Mouse (Mus musculus): Measurements from ENCODE around the gene Rab3b. TPM values are rescaled to one million over a fixed set of nuclear protein-coding genes. Genes with fewer than 3 reads are reported as not detected.
A peak's percentile ranks its signal among the peaks of the same experiment; 100 is the strongest.

The Rab3b gene
- polyA plus RNA-seq, 1 experiment = 69.6 TPM

- DNase-seq (ENCODE audit: low read depth) = no peak
- TF ChIP-seq CTCF (IDR thresholded peaks at IDR 0.05; ENCODE audit: borderline replicate concordance, extremely low read depth, insufficient read depth, insufficient read length) (no peak), POLR2A (IDR thresholded peaks at IDR 0.05; ENCODE audit: borderline replicate concordance, extremely low read depth, insufficient read depth, insufficient read length, poor library complexity, severe bottlenecking) (no peak)
These were observed 82.0 kb downstream of the Rab3b start for GRCm38 (mm10) chr4:108960619-108961460.

GRCm38 (mm10) chr4:108963017-108963416, 84.2 kb downstream of the Rab3b start:
- no peak for DNase-seq (ENCODE audit: low read depth)

GRCm38 (mm10) chr4:108969517-108969916, 90.7 kb downstream of the Rab3b start:
- DNase-seq (ENCODE audit: low read depth) = no peak
- TF ChIP-seq POLR2A (IDR thresholded peaks at IDR 0.05; ENCODE audit: borderline replicate concordance, extremely low read depth, insufficient read depth, insufficient read length, poor library complexity, severe bottlenecking) (no peak), CTCF (IDR thresholded peaks at IDR 0.05; ENCODE audit: borderline replicate concordance, extremely low read depth, insufficient read depth, insufficient read length) (no peak)

More at GRCm38 (mm10) chr4:108963017-108963416, 84.2 kb downstream of the Rab3b start:
- TF ChIP-seq POLR2A (IDR thresholded peaks at IDR 0.05; ENCODE audit: borderline replicate concordance, extremely low read depth, insufficient read depth, insufficient read length, poor library complexity, severe bottlenecking) (no peak), CTCF (IDR thresholded peaks at IDR 0.05; ENCODE audit: borderline replicate concordance, extremely low read depth, insufficient read depth, insufficient read length) (no peak)

- TF ChIP-seq CTCF (IDR thresholded peaks at IDR 0.05; ENCODE audit: borderline replicate concordance, extremely low read depth, insufficient read depth, insufficient read length) (no peak), POLR2A (IDR thresholded peaks at IDR 0.05; ENCODE audit: borderline replicate concordance, extremely low read depth, insufficient read depth, insufficient read length, poor library complexity, severe bottlenecking) (no peak)
- DNase-seq (ENCODE audit: low read depth) = no peak
These were observed 92.2 kb downstream of the Rab3b start for GRCm38 (mm10) chr4:108971054-108971453.

- peak; percentile 86 for DNase-seq (ENCODE audit: low read depth)
- TF ChIP-seq POLR2A (IDR thresholded peaks at IDR 0.05; ENCODE audit: borderline replicate concordance, extremely low read depth, insufficient read depth, insufficient read length, poor library complexity, severe bottlenecking) (no peak), CTCF (IDR thresholded peaks at IDR 0.05; ENCODE audit: borderline replicate concordance, extremely low read depth, insufficient read depth, insufficient read length) (peak; percentile 74; the same call in 1 of the 2 replicates)
These were observed 97.7 kb downstream of the Rab3b start for GRCm38 (mm10) chr4:108976458-108977071.

GRCm38 (mm10) chr4:108986833-108987472, 108.1 kb downstream of the Rab3b start:
- TF ChIP-seq POLR2A (IDR thresholded peaks at IDR 0.05; ENCODE audit: borderline replicate concordance, extremely low read depth, insufficient read depth, insufficient read length, poor library complexity, severe bottlenecking) = no peak
- no peak for TF ChIP-seq CTCF (IDR thresholded peaks at IDR 0.05; ENCODE audit: borderline replicate concordance, extremely low read depth, insufficient read depth, insufficient read length)
- no peak for DNase-seq (ENCODE audit: low read depth)

GRCm38 (mm10) chr4:108987473-108987842, 108.6 kb downstream of the Rab3b start:
- no peak for DNase-seq (ENCODE audit: low read depth)
- TF ChIP-seq CTCF (IDR thresholded peaks at IDR 0.05; ENCODE audit: borderline replicate concordance, extremely low read depth, insufficient read depth, insufficient read length) = no peak
- no peak for TF ChIP-seq POLR2A (IDR thresholded peaks at IDR 0.05; ENCODE audit: borderline replicate concordance, extremely low read depth, insufficient read depth, insufficient read length, poor library complexity, severe bottlenecking)

- DNase-seq (ENCODE audit: low read depth) = no peak
- TF ChIP-seq POLR2A (IDR thresholded peaks at IDR 0.05; ENCODE audit: borderline replicate concordance, extremely low read depth, insufficient read depth, insufficient read length, poor library complexity, severe bottlenecking) (no peak), CTCF (IDR thresholded peaks at IDR 0.05; ENCODE audit: borderline replicate concordance, extremely low read depth, insufficient read depth, insufficient read length) (no peak)
These were observed 110.6 kb downstream of the Rab3b start for GRCm38 (mm10) chr4:108989430-108989829.

GRCm38 (mm10) chr4:108990032-108990431, 111.2 kb downstream of the Rab3b start:
- no peak for TF ChIP-seq POLR2A (IDR thresholded peaks at IDR 0.05; ENCODE audit: borderline replicate concordance, extremely low read depth, insufficient read depth, insufficient read length, poor library complexity, severe bottlenecking)
- no peak for TF ChIP-seq CTCF (IDR thresholded peaks at IDR 0.05; ENCODE audit: borderline replicate concordance, extremely low read depth, insufficient read depth, insufficient read length)
- no peak for DNase-seq (ENCODE audit: low read depth)

GRCm38 (mm10) chr4:108990571-108990970, 111.7 kb downstream of the Rab3b start:
- no peak for DNase-seq (ENCODE audit: low read depth)
- TF ChIP-seq CTCF (IDR thresholded peaks at IDR 0.05; ENCODE audit: borderline replicate concordance, extremely low read depth, insufficient read depth, insufficient read length) (no peak), POLR2A (IDR thresholded peaks at IDR 0.05; ENCODE audit: borderline replicate concordance, extremely low read depth, insufficient read depth, insufficient read length, poor library complexity, severe bottlenecking) (no peak)

- DNase-seq (ENCODE audit: low read depth) = no peak
- TF ChIP-seq POLR2A (IDR thresholded peaks at IDR 0.05; ENCODE audit: borderline replicate concordance, extremely low read depth, insufficient read depth, insufficient read length, poor library complexity, severe bottlenecking) (no peak), CTCF (IDR thresholded peaks at IDR 0.05; ENCODE audit: borderline replicate concordance, extremely low read depth, insufficient read depth, insufficient read length) (no peak)
These were observed 112.9 kb downstream of the Rab3b start for GRCm38 (mm10) chr4:108991811-108992210.

Other genes starting within 250 kb of the Rab3b start
- 0.09 and 0.11 TPM in 2 replicates for gene 3110021N24Rik, start 159.4 kb upstream of the Rab3b start, polyA plus RNA-seq (2012; rRNA removed)
- gene Zfyve9, start 98.3 kb upstream of the Rab3b start, polyA plus RNA-seq (2012; rRNA removed) = 7.3 and 15.2 TPM in 2 replicates
- gene Btf3l4, start 45.4 kb upstream of the Rab3b start, polyA plus RNA-seq (2012; rRNA removed) = 113 and 134 TPM in 2 replicates
- gene Txndc12, start 44.5 kb upstream of the Rab3b start, polyA plus RNA-seq (2012; rRNA removed) = 54.3 and 57.1 TPM in 2 replicates
- gene Kti12, start 31.3 kb upstream of the Rab3b start, polyA plus RNA-seq (2012; rRNA removed) = 27.5 and 35.4 TPM in 2 replicates
- 0.10 and 0.26 TPM in 2 replicates for gene A730015C16Rik, start 30.4 kb upstream of the Rab3b start, polyA plus RNA-seq (2012; rRNA removed)
- gene Nrd1, start 121.6 kb downstream of the Rab3b start, polyA plus RNA-seq (2012; rRNA removed) = 102 and 130 TPM in 2 replicates